Mouse (Mus musculus) limb, embryonic 11.5 days (tissue): Measurements from ENCODE around the gene Mvb12a. TPM values are rescaled to one million over a fixed set of nuclear protein-coding genes. Genes with fewer than 3 reads are reported as not detected.
"Not testable (repeated sequence)": the region's sequence is repeated elsewhere in the genome, so short reads cannot be mapped to it uniquely, and the experiment has no call there.

Experiments
- ATAC-seq: fragments of 200-750 bp; cut with Nextera tagmentation; 2 replicates; pipeline ENCODE4 v1.8.0; 2017; ENCODE audit warnings: low read depth; ENCODE audit not compliant: insufficient number of reproducible peaks, low FRiP score, low TSS enrichment
- DNase-seq: peaks from one replicate; pipeline ENCODE4 v3.0.0-alpha.2; 2015; ENCODE audit warnings: low spot score
- H3K27ac ChIP-seq: fragments of 300-500 bp; sonication (generic); replicated peaks from 2 replicates; pipeline ENCODE4 v1.5.1; 2014; ENCODE audit warnings: low read depth, mild to moderate bottlenecking, low read length
- H3K27me3 ChIP-seq: fragments of 300-500 bp; sonication (generic); 2 replicates; pipeline ENCODE4 v1.6.1; 2014; ENCODE audit warnings: mild to moderate bottlenecking, low read length, mixed read lengths; ENCODE audit not compliant: control insufficient read depth, insufficient read depth
- H3K36me3 ChIP-seq: fragments of 300-500 bp; sonication (generic); 2 replicates; pipeline ENCODE4 v1.6.1; 2014; ENCODE audit warnings: mild to moderate bottlenecking, low read length, moderate library complexity, mixed read lengths; ENCODE audit not compliant: control insufficient read depth, insufficient read depth
- H3K4me1 ChIP-seq: fragments of 300-500 bp; sonication (generic); 2 replicates; pipeline ENCODE4 v1.6.1; 2014; ENCODE audit warnings: low read length, mixed read lengths; ENCODE audit not compliant: control insufficient read depth, insufficient read depth
- H3K4me2 ChIP-seq: fragments of 300-500 bp; sonication (generic); 2 replicates; pipeline ENCODE4 v1.6.1; 2014; ENCODE audit warnings: low read depth, mild to moderate bottlenecking, moderate library complexity; ENCODE audit not compliant: severe bottlenecking
- H3K4me3 ChIP-seq: fragments of 300-500 bp; sonication (generic); 2 replicates; pipeline ENCODE4 v1.5.1; 2014; ENCODE audit warnings: low read depth, low read length
- H3K9ac ChIP-seq: fragments of 300-500 bp; sonication (generic); 2 replicates; pipeline ENCODE4 v1.6.1; 2014; ENCODE audit warnings: mild to moderate bottlenecking, low read length
- H3K9me3 ChIP-seq: fragments of 300-500 bp; sonication (generic); 2 replicates; pipeline ENCODE4 v1.6.1; 2016; ENCODE audit warnings: low read length; ENCODE audit not compliant: control insufficient read depth
- WGBS: fragments of 180-500 bp; shearing (Covaris S2); extraction: QIAGEN DNeasy Blood & Tissue Kit; methylation state at CpG from one replicate; pipeline ENCODE4 v1.1.7; 2014; 5-methylcytosine and 5-hydroxymethylcytosine counted together
- polyA plus RNA-seq: library from polyadenylated mRNA; unstranded; fragments of >200 nt; fragmentation: Nextera tagmentation; extraction: Ambion mirVana; gene quantifications from 2 replicates; pipeline ENCODE4 v1.2.1, GENCODE M21; 2014

The Mvb12a gene
- polyA plus RNA-seq, 1 experiment from 2014 or later: 74.2 TPM

DNA sequence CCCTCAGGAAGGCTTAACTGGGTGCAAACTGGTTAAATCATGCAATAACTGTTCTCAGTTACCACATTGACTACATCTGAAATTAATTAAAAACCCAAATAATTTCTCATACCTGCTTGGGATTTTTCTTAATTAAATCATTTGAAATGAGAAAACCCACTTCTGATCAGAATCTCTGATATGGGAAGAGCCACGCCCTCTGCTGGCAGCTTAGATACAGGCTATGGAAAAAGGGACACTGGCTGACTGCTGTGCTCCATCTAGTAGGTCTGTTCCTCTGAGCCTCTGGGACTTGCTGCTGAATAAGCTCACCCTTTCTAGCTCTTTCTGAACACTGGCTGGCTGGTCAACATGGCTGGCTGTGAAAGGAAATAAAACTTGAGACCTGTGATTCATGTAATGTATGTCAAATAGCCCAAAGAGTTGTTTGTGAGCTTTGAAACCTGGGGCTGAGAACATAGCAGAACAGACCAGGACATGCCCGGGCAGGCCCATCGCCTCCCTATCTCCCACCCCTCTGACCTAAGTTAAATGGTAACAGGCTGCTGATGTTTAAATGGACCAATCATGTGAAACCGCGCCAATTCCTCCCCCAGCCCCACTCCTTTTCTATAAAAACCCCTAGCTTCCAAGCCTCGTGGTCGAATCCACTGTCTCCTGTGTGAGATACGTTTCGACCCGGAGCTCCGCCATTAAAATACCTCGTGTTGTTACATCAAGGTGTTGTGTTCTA, 11.8 kb upstream of the Mvb12a start:
- ATAC-seq, H3K27ac ChIP-seq, H3K4me3 ChIP-seq, H3K36me3 ChIP-seq, H3K4me1 ChIP-seq, H3K4me2 ChIP-seq, H3K9me3 ChIP-seq, H3K9ac ChIP-seq, H3K27me3 ChIP-seq, DNase-seq: not testable (repeated sequence)
- 75% methylated on average over 5 of the region's 12 CpGs for WGBS

DNA sequence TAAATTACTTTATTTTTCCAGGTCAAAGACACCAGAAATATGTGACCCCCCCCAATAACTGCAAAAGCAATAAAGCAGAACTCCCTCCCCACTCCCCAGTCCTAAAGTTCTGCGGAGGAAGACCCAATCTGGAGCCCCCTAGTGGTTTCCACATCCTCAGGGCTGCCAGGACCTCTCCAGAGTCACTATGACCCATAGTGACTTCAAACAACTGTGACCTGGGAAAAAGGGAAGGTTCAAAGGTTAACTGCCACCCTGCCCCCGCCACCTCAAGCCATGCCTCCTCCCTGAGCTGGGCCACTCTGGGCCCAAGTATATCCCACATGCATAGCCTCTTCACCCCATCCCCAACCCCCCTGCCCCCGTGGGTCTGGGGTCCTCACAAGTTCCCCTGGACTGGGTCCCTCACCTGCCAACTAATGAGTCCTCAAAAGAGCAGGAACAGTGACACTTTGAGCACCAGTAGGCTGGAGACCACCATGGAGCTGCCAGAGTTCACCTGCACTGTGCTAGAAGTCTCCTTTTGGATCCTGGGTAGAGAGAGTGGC, 8.4 kb upstream of the Mvb12a start:
- no peaks in the 10 kb centered on the region for H3K9me3 ChIP-seq
- no peak overlapping the region for H3K4me2 ChIP-seq
- no peaks in the 10 kb centered on the region for H3K36me3 ChIP-seq
- no peak overlapping the region for H3K9ac ChIP-seq
- H3K27ac ChIP-seq: no peak overlapping the region
- H3K4me1 ChIP-seq: 0 out of 2 replicates have a peak, but pooled peaks cover 3% of the 10 kb centered on the region
- H3K27me3 ChIP-seq: no peaks in the 10 kb centered on the region; the same call in 1 of the 2 replicates
- WGBS: 30% methylated on average over 3 of the region's 3 CpGs
- H3K4me3 ChIP-seq: no peak overlapping the region
- ATAC-seq: no peak
- DNase-seq: no peak

DNA sequence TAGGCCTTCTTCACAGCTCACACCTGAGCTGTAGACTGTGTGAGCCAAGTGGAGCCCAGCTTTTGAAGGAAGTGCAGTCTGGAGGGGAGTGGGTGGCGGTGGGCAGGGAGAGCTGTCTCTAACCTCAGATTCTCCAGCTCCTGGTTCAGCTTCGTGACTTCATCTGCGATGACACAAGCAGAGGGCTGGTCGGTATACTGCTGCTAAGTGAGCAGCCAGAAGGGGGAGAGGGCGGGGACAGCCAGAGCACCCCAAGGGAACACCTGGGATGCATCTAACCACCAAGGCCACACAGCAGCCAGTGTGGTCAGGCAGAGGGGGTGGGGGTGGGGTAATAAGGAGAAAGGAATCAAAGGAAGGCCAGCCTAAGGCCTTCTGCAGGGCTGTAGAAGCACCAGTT, 7.1 kb upstream of the Mvb12a start:
- H3K27me3 ChIP-seq: no peaks in the 10 kb centered on the region; the same call in 1 of the 2 replicates
- no peak overlapping the region for H3K4me3 ChIP-seq
- no peak overlapping the region for H3K4me2 ChIP-seq
- H3K9ac ChIP-seq: no peak overlapping the region
- 0 out of 2 replicates have a peak, but pooled peaks cover 3% of the 10 kb centered on the region for H3K4me1 ChIP-seq
- DNase-seq (no peak), ATAC-seq (no peak)
- 61% methylated on average over 5 of the region's 5 CpGs for WGBS
- no peaks in the 10 kb centered on the region for H3K9me3 ChIP-seq
- H3K36me3 ChIP-seq: no peaks in the 10 kb centered on the region
- H3K27ac ChIP-seq: no peak overlapping the region

- H3K27ac ChIP-seq: no peak within 1 kb of the TSS
- DNase-seq: peak; percentile 85
These were observed 5.5 kb upstream of the Mvb12a start, which contains the start of gene Bst2 for GRCm38 (mm10) chr8:71537028-71537867. Bst2 (minus strand) TSS chr8:71537456.

DNA sequence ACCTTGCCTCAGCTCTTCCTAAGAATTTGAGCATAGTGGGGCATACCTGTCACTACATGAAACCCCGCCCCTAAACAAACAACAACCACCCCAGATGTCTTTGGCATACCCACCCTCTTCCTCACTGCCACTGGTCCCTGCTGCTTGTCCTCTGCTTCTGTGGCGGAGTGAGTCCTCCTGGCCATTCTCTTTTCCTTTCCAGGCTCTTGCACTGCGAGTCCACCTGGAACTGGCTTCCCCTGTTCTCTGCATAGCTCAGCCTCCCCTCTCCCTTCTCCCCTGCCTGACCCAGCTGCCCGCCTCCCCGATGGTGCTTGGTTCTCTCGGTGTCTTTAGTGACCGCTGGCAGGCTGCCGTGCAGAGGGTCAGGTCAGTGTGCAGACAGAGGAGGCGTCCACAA, 1.0 kb downstream of the Mvb12a start:
- Histone ChIP-seq H3K27me3 (no peaks in the 10 kb centered on the region), H3K36me3 (peaks cover 5% of the 10 kb centered on the region), H3K4me2 (peak overlapping the region; percentile 88), H3K9ac (no peak overlapping the region), H3K9me3 (no peaks in the 10 kb centered on the region), H3K4me1 (peaks cover 6% of the 10 kb centered on the region; the same call in 1 of the 2 replicates), H3K4me3 (peak overlapping the region; percentile 68; the same call in 1 of the 2 replicates), H3K27ac (no peak overlapping the region)
- ATAC-seq (no peak), DNase-seq (no peak)
- 93% methylated on average over 9 of the region's 9 CpGs for WGBS

More at GRCm38 (mm10) chr8:71537028-71537867, 5.5 kb upstream of the Mvb12a start, which contains the start of gene Bst2:
- Histone ChIP-seq H3K36me3 (no peaks in the 10 kb centered on the region), H3K4me1 (0 out of 2 replicates have a peak, but pooled peaks cover 3% of the 10 kb centered on the region), H3K4me3 (peak within 1 kb of the TSS; percentile 31), H3K9ac (peak within 1 kb of the TSS; percentile 32), H3K27me3 (no peaks in the 10 kb centered on the region; the same call in 1 of the 2 replicates), H3K4me2 (peak within 1 kb of the TSS; percentile 60), H3K9me3 (no peaks in the 10 kb centered on the region)
- ATAC-seq: peak; percentile 71; the same call in 1 of the 2 replicates
- WGBS: 4% methylated on average over 37 of the region's 37 CpGs

GRCm38 (mm10) chr8:71545053-71545452, 2.3 kb downstream of the Mvb12a start:
- no peaks in the 10 kb centered on the region for H3K9me3 ChIP-seq
- H3K4me3 ChIP-seq: no peak overlapping the region
- H3K4me1 ChIP-seq: peaks cover 6% of the 10 kb centered on the region; the same call in 1 of the 2 replicates
- no peak overlapping the region for H3K4me2 ChIP-seq
- no peak for DNase-seq
- H3K27me3 ChIP-seq: no peaks in the 10 kb centered on the region
- ATAC-seq: no peak
- 92% methylated on average over 11 of the region's 11 CpGs for WGBS
- H3K27ac ChIP-seq: no peak overlapping the region
- H3K9ac ChIP-seq: no peak overlapping the region
- peaks cover 5% of the 10 kb centered on the region for H3K36me3 ChIP-seq

DNA sequence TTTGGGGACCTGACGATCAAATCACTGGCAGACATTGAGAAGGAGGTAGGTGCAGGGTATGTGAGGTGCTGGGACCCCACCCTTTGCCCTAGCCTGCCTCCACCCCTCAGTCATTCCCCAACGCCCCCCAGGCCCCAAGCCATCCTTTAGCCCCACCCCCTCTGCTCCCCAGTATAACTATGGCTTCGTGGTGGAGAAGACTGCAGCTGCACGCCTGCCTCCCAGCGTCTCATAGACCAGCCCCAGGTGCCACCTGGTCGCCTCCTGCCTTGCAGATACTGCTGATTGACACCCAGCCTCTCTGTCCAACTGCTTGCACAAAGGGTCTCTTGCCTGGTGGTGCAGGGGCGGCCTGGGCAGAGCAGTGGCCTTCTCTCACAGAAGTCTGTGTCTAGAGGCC, 4.9 kb downstream of the Mvb12a start:
- Histone ChIP-seq H3K4me3 (no peak overlapping the region), H3K4me1 (peaks cover 6% of the 10 kb centered on the region; the same call in 1 of the 2 replicates), H3K4me2 (no peak overlapping the region), H3K27me3 (no peaks in the 10 kb centered on the region), H3K9ac (no peak overlapping the region), H3K9me3 (no peaks in the 10 kb centered on the region), H3K27ac (no peak overlapping the region), H3K36me3 (peaks cover 5% of the 10 kb centered on the region)
- DNase-seq: no peak
- 90% methylated on average over 7 of the region's 7 CpGs for WGBS
- no peak for ATAC-seq

GRCm38 (mm10) chr8:71550754-71551153, 8.0 kb downstream of the Mvb12a start:
- Histone ChIP-seq H3K4me1 (no peaks in the 10 kb centered on the region), H3K36me3 (peaks cover 3% of the 10 kb centered on the region), H3K4me2 (no peak overlapping the region), H3K9me3 (no peaks in the 10 kb centered on the region), H3K9ac (no peak overlapping the region), H3K4me3 (no peak overlapping the region), H3K27ac (no peak overlapping the region), H3K27me3 (no peaks in the 10 kb centered on the region)
- ATAC-seq: no peak
- DNase-seq: no peak
- 73% methylated on average over 7 of the region's 7 CpGs for WGBS
